Mouse (Mus musculus): ENCODE results near the gene Slc2a4.
"Not testable (repeated sequence)": the region's sequence is repeated elsewhere in the genome, so short reads cannot be mapped to it uniquely, and the experiment has no call there.

Gene Slc2a4

GRCm38 (mm10) chr11:69920266-69921031, 27.5 kb downstream of the Slc2a4 start:
- DNase-seq (ENCODE audit: low spot score in 2 of 2): no peak

GRCm38 (mm10) chr11:69919661-69920265, 28.2 kb downstream of the Slc2a4 start:
- DNase-seq (ENCODE audit: low spot score in 2 of 2): peak; percentile 58 to 78

- DNase-seq (ENCODE audit: low spot score in 2 of 2): no peak
Observed at GRCm38 (mm10) chr11:69919053-69919452, 28.9 kb downstream of the Slc2a4 start.

DNA sequence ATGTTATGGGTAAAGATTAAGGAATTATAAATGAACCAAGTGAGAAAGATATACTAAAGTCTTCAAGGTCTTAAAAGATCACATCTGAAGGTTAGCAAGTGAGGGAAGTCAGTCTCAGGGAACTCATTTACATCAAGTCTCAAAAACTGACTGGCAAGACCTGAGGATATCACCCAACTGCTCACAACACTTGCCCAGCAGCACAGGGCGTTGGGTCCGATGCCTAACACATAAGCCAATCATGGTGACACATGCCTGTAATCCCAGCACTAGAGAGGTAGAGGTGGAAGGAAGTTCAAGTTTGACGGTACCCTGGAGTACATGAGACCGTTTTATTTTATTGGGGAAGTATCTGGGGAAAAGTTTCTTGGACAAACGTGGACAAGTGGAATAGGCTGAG, 29.9 kb downstream of the Slc2a4 start:
- no peak for DNase-seq (ENCODE audit: low spot score in 2 of 2)

DNA sequence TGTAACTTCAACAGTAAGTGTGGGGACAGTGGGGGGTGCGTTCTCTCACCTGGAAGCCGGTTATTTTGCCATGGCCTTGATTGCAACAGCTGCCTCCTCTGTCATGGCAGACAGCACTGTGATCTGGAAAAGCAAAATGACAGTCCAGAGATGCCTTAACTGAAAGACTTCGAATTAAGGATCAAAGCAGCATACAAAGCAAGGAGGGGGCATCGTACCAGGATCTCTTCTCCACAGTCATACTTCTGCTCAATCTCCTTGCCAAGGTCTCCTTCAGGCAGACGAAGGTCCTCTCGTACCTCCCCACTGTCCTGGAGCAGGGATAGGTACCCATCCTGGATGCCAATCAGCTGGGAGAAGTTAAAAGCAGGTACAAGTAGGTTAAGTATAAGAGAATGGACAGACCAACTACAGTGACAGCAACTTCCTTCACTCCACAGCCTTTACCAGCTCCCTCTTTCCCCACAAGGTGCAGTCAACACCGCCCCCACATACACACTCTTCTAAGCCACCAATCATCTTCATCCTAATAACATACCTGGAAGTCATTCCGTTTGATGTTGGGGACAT, 30.5 kb downstream of the Slc2a4 start:
- DNase-seq (ENCODE audit: low spot score in 2 of 2): no peak

DNA sequence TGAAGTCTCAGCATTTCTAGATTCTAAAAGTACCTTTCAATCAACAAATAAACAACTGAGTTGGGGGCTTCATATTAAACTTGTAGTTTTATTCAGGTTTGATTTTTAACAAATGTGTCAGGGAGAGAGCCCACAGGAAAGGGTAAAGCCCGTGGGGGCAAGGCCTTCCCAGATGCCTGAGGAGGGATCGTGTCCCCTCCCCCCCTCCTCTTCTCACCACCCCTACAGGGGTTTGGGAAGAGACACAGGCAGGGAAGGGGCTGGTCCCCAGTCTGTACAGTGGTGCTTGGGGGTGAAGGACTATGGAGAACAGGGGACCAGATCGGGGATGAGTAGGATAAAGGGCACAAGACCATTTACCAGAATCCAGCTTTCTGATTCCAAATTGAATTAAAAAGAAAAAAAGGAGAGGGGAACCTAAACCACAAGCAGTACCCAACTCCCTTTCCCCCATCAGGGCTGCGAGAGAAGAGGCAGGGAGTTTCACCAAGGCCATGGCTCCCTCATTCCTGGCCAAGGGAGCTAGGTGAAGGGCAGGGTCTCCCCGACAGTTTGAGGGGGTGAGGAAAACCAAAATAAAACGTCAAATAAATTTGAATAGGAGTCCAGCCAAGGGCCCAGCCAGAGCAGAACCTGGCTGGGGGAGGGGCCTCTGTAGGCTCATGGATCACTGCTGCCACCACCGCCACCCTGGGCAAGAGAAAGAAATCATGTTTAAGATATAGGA, 31.2 kb downstream of the Slc2a4 start:
- not testable (repeated sequence) for DNase-seq (ENCODE audit: low spot score in 2 of 2)

- no peak for DNase-seq (ENCODE audit: low spot score in 2 of 2)
Observed at GRCm38 (mm10) chr11:69915667-69916627, 32.0 kb downstream of the Slc2a4 start.

DNA sequence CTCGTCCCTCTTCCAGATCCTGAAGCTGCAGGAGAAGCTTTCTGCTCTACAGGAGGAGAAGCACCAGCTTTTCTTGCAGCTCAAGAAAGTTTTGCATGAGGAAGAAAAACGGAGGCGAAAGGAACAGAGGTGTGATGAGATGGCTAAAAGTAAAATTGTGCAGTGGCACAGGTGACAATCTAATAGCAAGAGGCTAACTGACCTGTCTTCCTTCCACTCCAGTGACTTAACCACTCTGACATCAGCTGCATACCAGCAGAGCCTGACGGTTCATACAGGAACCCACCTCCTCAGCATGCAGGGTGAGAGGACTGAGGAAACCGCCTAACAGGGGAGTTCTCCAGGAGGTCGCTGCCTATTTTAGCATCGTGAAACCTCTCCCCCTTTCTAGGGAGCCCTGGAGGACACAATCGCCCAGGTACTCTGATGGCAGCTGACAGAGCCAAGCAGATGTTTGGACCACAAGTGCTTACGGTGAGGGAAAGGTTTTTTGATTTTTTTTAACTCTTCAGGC, 33.0 kb downstream of the Slc2a4 start:
- DNase-seq (ENCODE audit: low spot score in 2 of 2): no peak

- no peak for DNase-seq (ENCODE audit: low spot score in 2 of 2)
Observed at GRCm38 (mm10) chr11:69914372-69914764, 33.6 kb downstream of the Slc2a4 start.

DNA sequence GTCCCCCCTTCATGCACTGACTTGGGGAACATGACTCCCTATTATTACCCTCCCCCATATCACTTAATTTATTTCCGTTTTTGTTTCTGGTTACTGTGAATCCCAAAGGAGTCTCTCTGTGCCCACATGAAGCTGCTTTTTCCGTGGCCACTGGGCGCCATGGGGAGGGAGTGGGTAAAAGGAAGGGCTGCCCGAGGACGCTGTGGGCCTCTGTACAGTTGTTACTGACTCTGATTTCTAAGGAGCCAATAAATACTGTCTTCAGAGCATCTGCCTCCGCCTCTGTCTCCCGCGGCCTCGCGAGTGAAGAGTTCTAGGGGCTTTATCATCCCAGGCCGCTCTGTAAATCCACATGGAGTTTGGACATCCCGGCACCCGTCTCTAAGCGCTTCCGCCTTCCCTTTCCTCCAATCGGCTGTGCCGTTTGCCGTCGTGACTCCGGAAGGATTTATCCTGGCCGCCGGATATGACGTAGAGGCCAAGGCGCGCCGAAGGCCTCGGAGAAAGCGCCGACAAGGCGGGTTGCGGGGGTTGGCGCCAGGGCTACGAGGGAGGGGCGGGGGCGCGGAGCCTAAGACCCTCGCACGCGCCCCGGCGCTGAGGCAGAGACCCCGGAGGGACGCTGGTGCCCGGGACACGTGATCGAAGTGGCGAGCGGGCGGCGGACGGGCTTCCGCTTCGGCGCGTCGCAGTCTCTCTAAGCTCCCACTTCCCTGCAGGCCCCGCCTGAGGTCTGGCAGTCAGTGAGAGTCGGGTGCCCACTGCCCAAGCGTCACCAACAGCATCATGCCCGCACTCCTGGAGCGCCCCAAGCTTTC, 34.2 kb downstream of the Slc2a4 start, which contains the start of gene Gps2:
Gene Gps2 (plus strand): TSS at position 335 of the 818 bp plus-strand sequence.
- peak; percentile 88 to 92 for DNase-seq (ENCODE audit: low spot score in 2 of 2)

- DNase-seq (ENCODE audit: low spot score in 2 of 2): no peak
Observed at GRCm38 (mm10) chr11:69912716-69913530, 35.1 kb downstream of the Slc2a4 start.

DNA sequence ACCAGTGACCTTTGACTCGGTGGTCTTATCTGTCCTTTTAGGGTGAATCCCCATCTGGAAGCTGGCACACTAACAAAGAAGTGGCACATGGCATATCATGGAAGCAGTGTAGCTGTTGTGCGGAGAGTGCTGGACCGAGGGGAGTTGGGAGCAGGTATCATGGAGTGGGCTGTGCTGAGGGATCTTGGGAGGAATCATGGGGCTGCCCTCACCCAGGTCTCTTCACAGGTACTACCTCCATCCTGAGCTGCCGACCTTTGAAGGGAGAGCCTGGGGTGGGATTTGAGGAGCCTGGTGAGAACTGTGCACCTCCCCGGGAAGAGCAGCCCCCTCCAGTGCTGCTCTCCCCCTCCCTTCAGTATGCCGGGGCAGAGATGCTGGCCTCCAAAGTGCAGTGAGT, 36.3 kb downstream of the Slc2a4 start:
- DNase-seq (ENCODE audit: low spot score in 2 of 2): no peak

DNA sequence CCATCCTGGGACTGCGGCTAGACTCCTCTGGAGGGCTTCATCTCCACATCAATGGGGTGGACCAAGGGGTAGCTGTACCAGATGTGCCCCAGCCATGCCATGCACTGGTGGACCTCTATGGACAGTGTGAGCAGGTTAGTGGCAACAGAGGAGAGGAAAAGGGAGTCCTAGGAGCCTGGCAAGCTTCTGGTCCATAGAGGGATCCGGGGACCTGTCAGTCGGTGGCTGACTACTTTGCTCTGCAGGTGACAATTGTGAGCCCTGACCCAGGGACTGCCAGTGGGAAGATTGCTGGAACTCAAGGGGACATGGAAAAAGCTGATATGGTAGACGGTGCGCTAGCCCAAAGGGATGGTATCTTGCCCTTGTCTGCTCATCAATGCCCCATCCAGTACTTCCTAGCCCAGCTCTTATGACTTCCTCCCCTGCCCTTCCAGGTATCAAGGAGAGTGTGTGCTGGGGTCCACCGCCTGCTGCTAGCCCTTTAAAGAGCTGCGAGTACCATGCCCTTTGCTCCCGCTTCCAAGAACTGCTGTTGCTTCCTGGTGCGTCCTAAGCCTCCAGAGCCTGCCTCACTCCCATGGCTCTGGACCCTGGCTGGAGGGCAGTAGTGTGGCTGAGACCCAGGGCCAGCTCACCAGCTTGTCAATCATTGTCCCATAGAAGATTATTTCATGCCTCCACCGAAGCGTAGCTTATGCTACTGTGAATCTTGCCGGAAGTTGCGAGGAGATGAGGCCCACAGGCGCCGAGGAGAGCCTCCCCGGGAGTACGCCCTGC, 37.0 kb downstream of the Slc2a4 start:
- no peak for DNase-seq (ENCODE audit: low spot score in 2 of 2)

- no peak for DNase-seq (ENCODE audit: low spot score in 2 of 2)
Observed at GRCm38 (mm10) chr11:69910177-69910576, 37.8 kb downstream of the Slc2a4 start.

- DNase-seq (ENCODE audit: low spot score in 2 of 2): no peak
Observed at GRCm38 (mm10) chr11:69909174-69909573, 38.8 kb downstream of the Slc2a4 start.

- no peak for DNase-seq (ENCODE audit: low spot score in 2 of 2)
Observed at GRCm38 (mm10) chr11:69908645-69909044, 39.3 kb downstream of the Slc2a4 start.

DNA sequence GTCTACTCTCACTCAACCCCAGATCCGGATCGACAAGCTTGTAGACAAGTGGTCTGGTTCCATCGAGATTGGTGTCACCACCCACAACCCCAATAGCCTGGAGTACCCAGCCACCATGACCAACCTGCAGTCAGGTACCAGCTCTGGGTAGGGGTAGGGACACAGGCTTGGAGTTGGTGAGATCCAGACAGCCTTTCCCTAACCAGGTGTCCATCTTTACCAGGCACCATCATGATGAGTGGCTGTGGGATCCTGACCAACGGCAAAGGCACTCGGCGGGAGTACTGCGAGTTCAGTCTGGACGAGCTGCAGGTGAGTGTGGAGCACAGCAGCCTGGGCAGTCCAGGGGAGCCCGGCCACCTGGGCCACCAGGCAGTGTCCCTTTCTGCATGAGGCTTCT, 43.7 kb downstream of the Slc2a4 start:
- no peak for DNase-seq (ENCODE audit: low spot score in 2 of 2)

DNA sequence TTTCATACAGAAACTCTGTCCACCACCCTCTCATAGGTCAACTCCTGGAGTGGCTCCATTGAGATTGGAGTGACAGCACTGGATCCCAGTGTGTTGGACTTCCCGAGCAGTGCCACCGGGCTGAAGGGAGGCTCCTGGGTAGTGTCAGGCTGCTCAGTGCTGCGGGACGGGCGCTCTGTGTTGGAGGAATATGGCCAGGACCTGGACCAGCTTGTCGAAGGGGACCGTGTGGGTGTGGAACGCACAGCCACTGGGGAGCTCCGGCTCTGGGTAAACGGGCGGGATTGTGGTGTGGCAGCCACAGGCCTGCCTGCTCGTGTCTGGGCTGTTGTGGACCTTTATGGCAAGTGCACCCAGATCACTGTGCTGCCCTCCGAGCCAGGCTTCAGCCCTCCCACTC, 45.0 kb downstream of the Slc2a4 start:
- no peak for DNase-seq (ENCODE audit: low spot score in 2 of 2)

Measured in urinary bladder, postnatal 4 days (tissue).